Mouse (Mus musculus): ENCODE measurements around the gene Nadsyn1. TPM values are rescaled to one million over a fixed set of nuclear protein-coding genes. Genes with fewer than 3 reads are reported as not detected.

The Nadsyn1 gene
- total RNA-seq, 2 experiments from 2014 or later, result 3.2 to 3.6 TPM

GRCm38 (mm10) chr7:143805199-143805624 is 17.4 kb downstream of the Nadsyn1 start:
- DNase-seq, result no peak

- DNase-seq, result no peak
These were observed 21.2 kb downstream of the Nadsyn1 start for GRCm38 (mm10) chr7:143801195-143802065.

- DNase-seq, result no peak
These were observed 21.9 kb downstream of the Nadsyn1 start for GRCm38 (mm10) chr7:143800770-143801169.

GRCm38 (mm10) chr7:143798783-143799182 is 23.9 kb downstream of the Nadsyn1 start:
- no peak for DNase-seq

- DNase-seq, result no peak
These were observed 29.5 kb downstream of the Nadsyn1 start for GRCm38 (mm10) chr7:143793121-143793520.

GRCm38 (mm10) chr7:143792336-143792985 is 30.2 kb downstream of the Nadsyn1 start:
- DNase-seq, result no peak

GRCm38 (mm10) chr7:143783996-143784829 is 38.4 kb downstream of the Nadsyn1 start, which contains the start of gene Mrgpre:
TSS of gene Mrgpre (minus strand) at chr7:143784500.
- DNase-seq, result peak; percentile 81

GRCm38 (mm10) chr7:143783378-143783995 is 39.2 kb downstream of the Nadsyn1 start:
- DNase-seq, result no peak

- no peak for DNase-seq
These were observed 45.3 kb downstream of the Nadsyn1 start for GRCm38 (mm10) chr7:143777375-143777774.

- no peak for DNase-seq
These were observed 46.5 kb downstream of the Nadsyn1 start for GRCm38 (mm10) chr7:143776137-143776536.

GRCm38 (mm10) chr7:143769461-143769860 is 53.2 kb downstream of the Nadsyn1 start:
- no peak for DNase-seq

GRCm38 (mm10) chr7:143768267-143768666 is 54.4 kb downstream of the Nadsyn1 start:
- DNase-seq, result no peak

GRCm38 (mm10) chr7:143766893-143767292 is 55.8 kb downstream of the Nadsyn1 start, which contains the start of gene Mrgprg:
TSS of gene Mrgprg (minus strand) at chr7:143766993.
- DNase-seq, result no peak

GRCm38 (mm10) chr7:143764876-143765530 is 57.6 kb downstream of the Nadsyn1 start:
- no peak for DNase-seq

- DNase-seq, result no peak
These were observed 58.9 kb downstream of the Nadsyn1 start for GRCm38 (mm10) chr7:143763794-143764193.

- DNase-seq, result no peak
These were observed 63.7 kb downstream of the Nadsyn1 start for GRCm38 (mm10) chr7:143758956-143759355.

- no peak for DNase-seq
These were observed 65.0 kb downstream of the Nadsyn1 start for GRCm38 (mm10) chr7:143757696-143758095.

- DNase-seq, result peak; percentile 65
These were observed 65.6 kb downstream of the Nadsyn1 start for GRCm38 (mm10) chr7:143757027-143757390.

GRCm38 (mm10) chr7:143756125-143757026 is 66.3 kb downstream of the Nadsyn1 start, which contains the start of gene Osbpl5:
TSS of gene Osbpl5 (minus strand) at chr7:143756985.
- DNase-seq, result no peak
